Mouse (Mus musculus) activated CD4-positive, CD25-positive, alpha-beta regulatory T cell, adult 9 weeks (primary cell): ENCODE measurements around the gene Garnl3. TPM values are rescaled to one million over a fixed set of nuclear protein-coding genes. Genes with fewer than 3 reads are reported as not detected.

Experiments
- polyA plus RNA-seq: library from polyadenylated mRNA; unstranded; fragments of 100-300 nt; shearing (Covaris generic); gene quantifications from one replicate; pipeline ENCODE4 v1.2.1, GENCODE M21; 2017

The Garnl3 gene
- polyA plus RNA-seq = not detected

GRCm38 (mm10) chr2:33131500-33132092 is at the start of gene Garnl3:
Gene Garnl3 (minus strand): TSS chr2:33131654.

GRCm38 (mm10) chr2:32981725-32982271 is 149.7 kb downstream of the Garnl3 start, which contains the start of gene Slc2a8:
Gene Slc2a8 (minus strand): TSS chr2:32982083.

GRCm38 (mm10) chr2:32961192-32961995 is 170.1 kb downstream of the Garnl3 start, which contains the start of the genes Rpl12 and Lrsam1:
Gene Rpl12 (plus strand): TSS chr2:32961559.
Gene Lrsam1 (minus strand): TSS chr2:32961614.

Other genes with a start within 250 kb of the Garnl3 start
- 35.9 TPM for gene Rpl12, start 170.1 kb downstream of the Garnl3 start, polyA plus RNA-seq
- 10.8 TPM for gene Lrsam1, start 170.0 kb downstream of the Garnl3 start, polyA plus RNA-seq
- gene Slc2a8, start 149.6 kb downstream of the Garnl3 start, polyA plus RNA-seq = 6.9 TPM
- gene Angptl2, start 84.4 kb upstream of the Garnl3 start, polyA plus RNA-seq = 31.2 TPM
- gene Ralgps1, start 239.8 kb upstream of the Garnl3 start, polyA plus RNA-seq = 10.2 TPM